Mouse (Mus musculus) telencephalon, adult 2 months (tissue): Measurements from ENCODE around the gene Gm13030.
"Not testable (repeated sequence)": the region's sequence is repeated elsewhere in the genome, so short reads cannot be mapped to it uniquely, and the experiment has no call there.

ENCODE experiments used
- DNase-seq: peaks from one replicate; pipeline ENCODE4 v3.0.0-alpha.2; 2011; ENCODE audit warnings: low read depth, low spot score

Gene Gm13030

DNA sequence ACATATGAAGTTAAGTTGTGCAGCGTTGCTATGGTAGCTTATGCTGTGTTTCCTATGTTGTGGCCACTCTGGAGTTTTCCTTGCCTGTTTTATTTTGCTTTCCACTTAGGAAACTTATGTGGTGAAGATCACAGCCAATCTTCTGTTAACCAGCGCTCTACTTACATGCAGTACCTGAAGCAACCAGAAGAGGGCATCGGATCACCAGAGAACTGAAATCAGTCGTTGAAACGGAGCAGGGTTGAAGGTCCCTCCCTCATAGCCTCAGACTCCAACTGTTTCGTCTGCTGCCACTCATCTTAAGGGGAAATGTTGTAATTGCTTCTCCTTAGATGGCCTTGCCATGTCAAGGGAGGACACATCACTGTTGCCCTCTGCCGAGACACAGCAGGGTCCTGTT, 7.4 kb downstream of the Gm13030 start:
- no peak for DNase-seq

DNA sequence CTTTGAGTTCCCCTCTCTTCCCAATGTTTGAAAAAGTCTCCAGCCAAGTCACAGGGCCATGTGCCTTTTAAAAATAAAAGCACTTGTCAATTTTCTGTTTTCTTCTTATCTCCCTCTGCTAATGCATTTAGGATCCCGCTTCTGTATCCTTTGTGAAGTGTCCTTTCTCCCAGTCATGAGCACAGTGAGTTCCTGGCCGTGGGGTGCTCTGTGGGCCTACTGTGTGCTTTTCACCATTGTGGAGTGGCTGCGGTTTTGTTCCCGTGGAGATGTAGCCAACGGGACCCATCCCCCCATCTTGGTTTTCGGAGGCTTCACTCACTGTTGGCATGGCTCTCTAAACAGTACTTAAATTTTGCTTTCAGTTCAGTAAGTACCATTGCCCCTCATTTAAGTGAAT, 7.8 kb downstream of the Gm13030 start:
- no peak for DNase-seq

DNA sequence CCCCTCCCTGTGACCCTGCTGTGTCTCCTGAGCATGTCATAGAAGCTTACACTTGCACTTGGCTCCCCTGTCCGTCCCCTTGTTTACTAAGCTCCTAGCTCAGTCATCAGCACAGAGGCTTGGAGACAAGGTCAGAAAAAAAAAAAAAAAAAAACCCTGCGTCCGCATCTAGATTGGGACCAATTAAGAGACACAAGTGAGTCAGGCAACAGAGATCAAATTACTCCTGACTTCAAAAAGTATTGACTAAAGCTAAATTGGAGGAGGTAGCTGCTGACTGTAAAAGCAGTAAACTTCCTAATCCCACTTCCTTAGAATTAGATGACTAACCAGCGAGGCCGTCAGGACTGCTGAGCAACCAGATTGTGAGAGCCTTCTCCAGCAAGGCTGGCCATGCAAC, 8.7 kb downstream of the Gm13030 start:
- DNase-seq, result no peak

DNA sequence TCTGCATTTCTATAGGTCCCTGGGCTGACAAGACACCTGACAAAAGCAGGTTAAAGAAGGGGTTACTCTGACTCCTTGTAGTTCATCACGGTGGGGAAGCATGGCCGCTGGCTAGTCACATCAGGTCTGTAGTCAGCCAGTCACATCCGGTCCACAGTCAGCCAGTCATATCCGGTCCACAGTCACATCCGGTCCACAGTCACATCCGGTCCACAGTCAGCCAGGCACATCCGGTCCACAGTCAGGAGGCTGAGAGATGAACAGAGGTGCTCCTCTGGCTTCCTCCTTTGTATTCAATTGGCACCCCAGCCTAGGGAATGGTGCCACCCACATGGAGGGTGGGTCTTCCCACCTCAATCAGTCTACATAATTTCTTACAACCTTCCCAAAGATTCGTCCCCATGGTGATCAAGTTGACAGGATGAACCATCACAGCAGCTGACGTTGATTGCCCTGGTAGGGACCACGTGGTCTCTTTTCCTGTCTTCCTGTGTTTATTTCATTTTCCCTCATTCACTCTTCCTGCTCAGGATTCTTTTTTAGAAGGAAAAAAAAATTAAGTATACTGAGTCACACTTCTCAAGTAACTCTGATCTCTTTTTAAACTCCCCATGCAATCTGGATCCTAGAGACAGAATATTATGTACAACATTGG, 10.3 kb downstream of the Gm13030 start, which contains the start of gene Pla2g5:
Pla2g5 (minus strand) TSS at position 139 of the 655 bp plus-strand sequence.
- DNase-seq, result no peak

DNA sequence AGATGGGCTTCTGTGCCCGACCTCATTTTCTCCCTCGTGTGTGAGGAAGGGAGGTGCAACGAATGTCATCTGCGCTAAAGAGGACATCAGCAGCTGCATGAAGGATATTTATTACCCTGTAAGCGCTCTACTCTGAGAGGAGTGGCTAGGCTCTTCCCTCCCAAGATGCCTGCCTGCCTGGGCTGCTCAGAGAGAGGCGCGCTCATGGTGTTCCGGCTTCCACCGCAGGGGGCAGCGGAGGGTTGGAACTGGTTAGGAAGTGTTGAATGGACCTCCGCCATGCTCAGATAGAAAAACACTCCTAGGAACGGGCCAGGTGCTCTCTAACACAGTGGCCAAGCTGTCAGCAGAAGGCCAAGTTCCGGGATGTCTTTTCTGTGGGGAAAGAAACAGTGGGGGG, 14.0 kb downstream of the Gm13030 start:
- DNase-seq, result no peak

DNA sequence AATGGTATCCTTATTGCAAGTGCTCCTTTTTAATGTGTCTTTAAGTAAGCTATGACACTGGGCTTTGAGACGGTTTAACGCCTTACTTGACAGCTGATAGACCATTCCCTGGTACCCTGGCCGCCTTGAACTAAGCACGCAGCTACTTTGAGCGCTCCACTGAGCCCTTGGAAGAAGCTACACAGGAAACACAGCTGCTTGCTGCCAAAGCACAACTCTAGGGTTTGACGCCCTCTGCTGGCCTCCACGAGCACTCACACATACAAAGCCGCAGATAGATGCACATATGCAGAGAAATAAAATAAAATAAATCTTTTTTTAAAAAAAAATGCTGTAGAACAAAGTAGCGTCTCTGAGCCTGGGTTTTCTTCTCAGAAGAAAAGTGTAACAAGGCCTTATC, 14.5 kb downstream of the Gm13030 start:
- no peak for DNase-seq

DNA sequence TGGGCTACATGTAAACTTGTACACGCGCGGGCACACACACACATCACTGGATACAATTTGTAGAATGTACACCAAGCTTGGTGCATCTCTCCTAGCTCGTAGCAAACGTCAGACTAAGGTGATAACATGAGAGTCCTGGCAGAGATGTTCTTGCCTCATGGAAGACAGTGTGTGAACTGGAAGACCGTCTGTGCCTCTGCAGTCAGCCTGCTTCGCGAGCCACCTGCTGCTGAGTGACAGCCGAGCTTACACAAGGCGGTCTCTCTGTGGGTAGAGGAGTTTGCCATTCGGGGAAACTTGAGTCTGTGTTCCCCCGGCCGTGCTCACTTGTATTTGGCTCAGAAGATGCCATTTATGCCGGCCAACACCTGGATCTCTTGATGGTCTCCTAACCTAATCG, 15.3 kb downstream of the Gm13030 start:
- DNase-seq, result no peak

DNA sequence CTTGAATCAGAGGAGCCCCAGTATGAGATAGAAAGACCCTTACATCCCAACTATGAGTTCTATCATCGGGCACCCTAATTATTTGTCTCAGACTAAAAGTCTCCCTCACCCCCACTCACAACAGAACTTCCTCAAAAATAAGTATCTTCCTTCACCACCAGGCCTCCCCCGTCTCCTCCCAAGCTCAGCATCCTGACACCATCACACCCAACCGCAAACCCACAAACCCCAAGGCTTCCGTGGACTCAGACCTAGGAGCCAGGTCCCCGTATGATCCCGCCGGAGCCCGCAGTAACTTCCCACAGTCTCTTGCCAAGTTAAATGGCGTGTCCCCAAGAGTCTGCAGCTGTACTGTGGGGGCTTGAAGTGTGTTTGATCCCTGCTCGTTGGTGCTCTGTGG, 16.2 kb downstream of the Gm13030 start:
- DNase-seq, result no peak

DNA sequence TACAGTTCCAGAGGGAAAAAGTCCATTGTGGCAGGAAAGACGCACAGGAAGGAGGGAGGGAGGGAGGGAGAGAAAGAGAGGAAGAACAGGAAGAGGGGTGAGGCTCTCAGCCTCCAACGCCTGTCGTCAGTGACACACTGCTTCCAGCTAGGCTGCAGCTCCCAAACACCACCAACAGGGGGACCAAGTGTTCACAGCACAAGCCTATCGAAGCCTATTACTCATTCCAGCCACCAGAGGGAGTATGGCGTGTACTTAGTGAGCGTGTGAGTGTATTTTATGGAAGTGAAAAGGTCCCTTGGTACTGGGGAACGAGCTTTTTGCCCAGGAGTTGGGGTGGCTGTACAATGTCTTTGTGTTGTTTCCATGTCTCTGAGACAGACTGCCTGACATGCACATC, 17.3 kb downstream of the Gm13030 start:
- peak; percentile 65 for DNase-seq

DNA sequence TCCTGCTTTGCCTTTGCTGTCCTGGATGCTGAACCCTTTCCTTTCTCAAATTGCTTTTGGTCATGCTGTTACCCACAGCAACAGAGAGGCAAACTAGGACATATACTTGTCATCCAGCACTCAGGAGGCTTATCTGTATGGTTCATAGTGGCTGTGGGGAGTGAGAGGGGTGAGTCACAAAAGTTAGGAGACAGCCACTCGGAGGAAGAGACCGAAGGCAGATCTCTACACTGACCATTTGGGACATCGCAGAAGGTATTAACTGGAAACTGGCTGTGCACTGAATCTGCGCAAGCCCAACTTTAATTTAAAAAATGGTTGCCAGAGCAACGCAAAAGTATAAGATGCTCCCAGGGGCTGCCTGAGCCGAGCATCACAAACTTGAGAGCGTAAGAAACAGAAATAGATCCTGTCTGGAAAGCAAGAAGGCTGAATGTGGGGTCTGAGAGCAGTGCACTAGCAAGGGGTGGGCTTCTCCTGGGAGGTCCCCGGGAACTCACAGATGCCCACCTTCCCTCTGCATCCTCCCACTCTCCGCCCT, 18.6 kb downstream of the Gm13030 start:
- no peak for DNase-seq

DNA sequence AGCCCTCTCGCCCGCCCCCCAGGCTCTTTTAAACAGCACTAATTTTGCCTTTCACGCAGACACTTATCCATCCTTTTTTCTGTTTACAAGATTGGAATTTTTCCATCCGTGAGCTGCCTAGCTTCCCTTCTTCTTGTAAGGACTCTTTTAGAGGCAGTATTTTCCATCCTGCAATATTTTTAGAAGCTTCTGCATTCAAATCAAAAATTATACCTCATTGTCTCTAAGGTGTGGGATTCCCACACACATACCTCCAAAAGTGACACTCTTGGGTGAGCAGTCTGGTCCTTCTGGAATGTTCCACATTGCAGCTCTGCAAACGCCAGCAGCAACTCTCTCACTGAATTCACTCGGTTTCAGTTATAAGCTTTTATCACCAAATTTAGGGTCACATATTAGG, 20.8 kb downstream of the Gm13030 start:
- DNase-seq, result peak; percentile 59

DNA sequence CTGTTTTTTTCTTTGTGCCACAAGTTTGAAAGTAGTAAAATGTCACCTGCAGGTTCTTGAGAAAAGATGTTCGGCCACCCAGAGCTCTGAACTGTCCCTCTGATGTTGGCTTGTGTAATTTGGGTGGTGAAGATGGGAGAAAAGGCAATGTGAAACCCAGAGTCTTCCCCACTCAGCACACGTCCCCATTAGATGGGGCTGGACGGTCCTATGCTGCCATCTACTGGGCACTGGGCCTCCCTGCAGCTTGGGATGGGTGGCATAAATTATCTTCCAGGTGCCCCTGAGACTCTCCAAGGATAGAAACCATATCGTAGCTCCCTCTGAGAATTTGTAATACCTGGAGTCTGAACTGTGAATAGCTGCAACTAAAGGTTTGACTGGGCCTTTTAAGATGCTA, 22.3 kb downstream of the Gm13030 start:
- no peak for DNase-seq

DNA sequence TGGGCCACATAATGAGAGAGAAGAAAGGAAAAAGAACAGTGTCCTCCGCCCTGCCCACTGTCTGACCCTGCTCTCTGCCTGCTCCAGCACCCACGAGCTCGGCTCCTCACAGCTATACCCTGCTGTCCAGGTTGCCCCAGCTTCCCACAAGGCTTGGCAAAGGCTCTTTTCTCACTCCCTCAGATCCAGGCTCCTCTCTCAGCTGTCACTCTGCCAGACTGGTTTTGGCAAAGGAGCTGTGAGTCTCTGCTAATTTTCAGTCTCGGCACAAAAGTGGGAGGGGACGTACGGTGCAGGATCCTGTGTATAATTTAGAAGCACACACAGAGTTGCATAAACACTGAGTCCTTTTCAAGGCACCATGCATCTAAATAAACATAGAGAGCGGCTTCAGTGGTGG, 32.4 kb downstream of the Gm13030 start:
- DNase-seq, result peak; percentile 90

DNA sequence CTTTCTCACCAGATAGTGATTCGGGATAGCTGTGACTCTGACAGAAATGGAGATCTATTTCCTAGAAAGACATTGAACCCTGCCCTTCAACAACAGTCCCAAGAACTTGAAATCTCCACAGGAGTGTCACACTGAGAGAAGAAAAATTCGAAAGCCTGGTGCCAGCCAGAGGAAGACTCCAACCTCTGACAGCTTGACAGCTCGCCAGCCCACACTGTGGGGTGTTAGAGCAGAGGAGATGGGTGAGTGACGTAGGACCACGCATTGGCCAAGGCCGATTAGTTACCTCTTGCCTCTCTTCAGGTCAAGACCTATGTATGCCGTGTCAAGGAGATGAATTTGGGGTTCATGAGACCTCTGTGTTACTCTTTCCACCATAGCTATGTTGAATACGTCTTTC, 33.0 kb downstream of the Gm13030 start:
- no peak for DNase-seq

DNA sequence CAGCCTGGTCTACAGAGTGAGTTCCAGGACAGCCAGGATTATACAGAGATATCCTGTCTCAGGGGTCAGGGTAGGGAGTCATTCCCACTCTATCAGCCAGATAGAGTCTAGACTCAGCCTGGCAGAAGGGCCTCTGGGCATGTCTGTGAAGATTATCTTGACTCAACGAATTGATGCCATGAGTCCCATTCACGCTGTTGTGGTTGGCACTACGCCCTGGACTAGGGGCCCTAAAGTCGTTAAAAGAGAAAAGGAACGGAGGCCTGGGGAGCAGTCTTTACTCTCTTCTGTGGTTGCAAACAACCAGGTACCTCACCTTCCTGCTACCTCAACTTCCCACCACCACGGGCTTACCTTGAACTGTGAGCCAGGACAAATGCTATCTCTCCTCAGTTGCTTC, 34.0 kb downstream of the Gm13030 start:
- no peak for DNase-seq

DNA sequence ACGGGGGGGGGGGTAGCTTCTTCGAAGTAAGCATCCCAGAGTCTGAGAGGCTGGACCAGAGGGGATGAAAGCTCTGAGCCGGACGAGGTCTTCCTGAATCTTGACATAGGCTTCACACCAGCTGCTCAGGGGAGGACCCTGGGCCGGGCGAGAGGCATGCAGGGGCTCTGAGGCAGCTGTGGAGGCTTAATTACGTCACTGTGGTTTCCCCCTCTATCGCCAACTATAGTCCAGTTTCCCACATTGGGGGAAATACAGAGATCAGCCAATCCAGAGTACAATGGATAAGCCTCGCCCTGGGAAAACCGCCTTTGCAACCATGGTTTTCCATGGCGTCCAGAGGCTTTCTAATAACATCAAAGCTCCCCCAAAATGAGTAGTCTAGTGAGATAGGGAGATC, 46.6 kb downstream of the Gm13030 start:
- no peak for DNase-seq

DNA sequence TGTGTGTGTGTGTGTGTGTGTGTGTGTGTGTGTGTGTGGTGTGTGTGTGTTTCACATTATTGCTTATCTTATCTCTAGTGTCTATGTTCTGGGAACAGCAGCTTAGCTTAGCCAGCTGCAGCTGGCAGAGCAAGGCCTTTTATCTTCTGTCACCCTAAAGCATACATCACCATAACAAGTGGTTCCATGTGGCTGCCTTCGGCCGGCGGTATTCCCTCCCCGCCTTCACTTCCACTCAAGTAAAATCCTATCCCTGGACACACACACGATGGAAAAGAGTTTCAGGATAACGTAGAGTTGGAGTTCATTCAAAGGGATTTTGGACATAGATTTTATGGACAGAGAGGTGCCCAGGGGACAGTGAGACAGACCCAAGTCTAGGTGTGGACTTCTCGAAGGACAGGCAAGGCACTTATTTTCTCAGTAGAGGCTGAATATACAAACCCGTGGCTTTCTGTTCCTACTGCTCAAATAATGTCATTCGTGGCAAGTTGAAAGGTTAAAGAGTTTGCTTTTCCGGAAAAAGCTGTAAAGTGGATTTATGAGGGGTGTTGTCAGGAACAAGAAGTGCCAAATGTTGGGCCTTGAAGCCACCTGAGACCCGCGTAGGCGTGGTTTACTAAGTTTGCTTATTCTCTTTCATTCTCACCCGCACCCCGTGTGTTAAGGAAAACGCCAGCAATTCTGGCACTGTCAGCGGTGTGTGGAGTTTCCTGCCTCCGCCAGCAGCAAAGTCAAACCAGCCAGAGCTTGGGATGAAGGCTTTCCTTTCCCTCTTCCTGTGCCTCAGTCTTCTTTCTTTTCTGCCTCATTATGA, 47.8 kb downstream of the Gm13030 start:
- DNase-seq, result no peak

DNA sequence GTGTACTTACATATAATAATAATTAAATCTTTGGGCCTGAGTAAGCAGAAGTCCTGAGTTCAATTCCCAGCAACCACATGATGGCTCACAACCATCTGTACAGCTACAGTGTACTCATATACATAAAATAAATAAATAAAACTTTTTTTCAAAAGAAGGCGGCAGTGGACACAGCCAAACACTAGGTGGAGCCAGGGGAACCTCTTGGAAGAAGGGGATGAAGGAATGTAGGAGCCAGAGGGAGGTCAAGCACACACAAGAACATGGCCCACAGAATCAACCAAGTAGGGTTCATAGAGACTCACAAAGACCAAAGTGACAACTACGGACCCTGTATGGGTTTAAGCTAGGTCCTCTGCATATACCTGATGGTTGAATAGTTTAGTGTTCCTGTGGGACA, 49.1 kb downstream of the Gm13030 start:
- DNase-seq, result no peak

DNA sequence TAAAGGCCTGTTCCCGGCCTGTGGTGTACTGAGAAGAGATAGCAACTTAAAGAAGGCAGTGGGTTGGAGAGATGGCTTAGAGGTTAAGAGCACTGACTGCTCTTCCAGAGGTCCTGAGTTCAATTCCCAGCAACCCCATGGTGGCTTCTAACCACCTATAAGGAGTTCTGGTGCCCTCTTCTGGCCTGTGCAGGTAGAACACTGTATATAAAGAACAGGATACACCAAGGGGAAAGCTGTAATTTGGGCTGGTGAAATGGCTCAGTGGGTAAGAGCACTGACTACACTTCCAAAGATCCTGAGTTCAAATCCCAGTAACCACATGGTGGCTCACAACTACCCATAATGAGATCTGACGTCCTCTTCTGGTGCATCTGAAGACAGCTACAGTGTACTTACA, 49.6 kb downstream of the Gm13030 start:
- not testable (repeated sequence) for DNase-seq

DNA sequence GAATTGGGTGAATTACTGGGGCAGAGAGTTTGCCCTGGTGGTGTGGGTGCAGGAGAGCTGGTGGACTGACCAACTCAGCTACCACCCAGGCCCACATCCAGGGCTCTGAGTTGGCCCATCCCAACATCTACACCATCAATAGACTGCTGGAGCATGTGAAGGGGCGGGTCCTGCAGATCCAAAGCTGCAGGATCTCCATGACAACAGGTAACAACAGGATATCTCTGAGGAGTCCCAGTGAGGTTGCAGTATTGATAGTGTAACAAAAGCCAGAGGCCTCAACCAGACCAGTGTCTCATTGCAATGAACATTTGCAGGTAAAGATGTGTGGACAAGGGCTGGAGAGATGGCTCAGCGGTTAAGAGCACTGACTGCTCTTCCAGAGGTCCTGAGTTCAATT, 52.7 kb downstream of the Gm13030 start:
- DNase-seq, result no peak
